Mouse (Mus musculus) forebrain, postnatal 0 days (tissue): ENCODE measurements around the gene Zmym4. TPM values are rescaled to one million over a fixed set of nuclear protein-coding genes. Genes with fewer than 3 reads are reported as not detected.
"Not testable (repeated sequence)": the region's sequence is repeated elsewhere in the genome, so short reads cannot be mapped to it uniquely, and the experiment has no call there.

Experiments
- ATAC-seq: fragments of 200-750 bp; cut with Nextera tagmentation; 2 replicates; pipeline ENCODE4 v1.8.0; 2017; ENCODE audit warnings: mild to moderate bottlenecking, moderate library complexity
- DNase-seq: peaks from one replicate; pipeline ENCODE4 v3.0.0-alpha.2; 2015
- H3K27ac ChIP-seq: fragments of 300-500 bp; sonication (generic); 2 replicates; pipeline ENCODE4 v1.5.1; 2014; ENCODE audit warnings: low read depth, mild to moderate bottlenecking, antibody characterized with exemption, low read length, moderate library complexity, mixed read lengths
- H3K27me3 ChIP-seq: fragments of 300-500 bp; sonication (generic); 2 replicates; pipeline ENCODE4 v1.6.1; 2014; ENCODE audit warnings: mild to moderate bottlenecking, low read length, mixed read lengths; ENCODE audit not compliant: insufficient read depth
- H3K36me3 ChIP-seq: fragments of 300-500 bp; sonication (generic); 2 replicates; pipeline ENCODE4 v1.6.1; 2014; ENCODE audit warnings: mild to moderate bottlenecking, moderate library complexity; ENCODE audit not compliant: insufficient read depth
- H3K4me1 ChIP-seq: fragments of 300-500 bp; sonication (generic); 2 replicates; pipeline ENCODE4 v1.6.1; 2014; ENCODE audit warnings: antibody characterized with exemption; ENCODE audit not compliant: insufficient read depth
- H3K4me2 ChIP-seq: fragments of 300-500 bp; sonication (generic); 2 replicates; pipeline ENCODE4 v1.6.1; 2014; ENCODE audit warnings: low read depth, mild to moderate bottlenecking, moderate library complexity
- H3K4me3 ChIP-seq: fragments of 300-500 bp; sonication (generic); 2 replicates; pipeline ENCODE4 v1.5.1; 2014; ENCODE audit warnings: low read depth, low read length, mixed read lengths
- H3K9ac ChIP-seq: fragments of 300-500 bp; sonication (generic); 2 replicates; pipeline ENCODE4 v1.6.1; 2014; ENCODE audit warnings: mild to moderate bottlenecking
- H3K9me3 ChIP-seq: fragments of 300-500 bp; sonication (generic); 2 replicates; pipeline ENCODE4 v1.6.1; 2016; ENCODE audit warnings: low read length
- CTCF ChIP-seq: sonication (generic); IDR thresholded peaks from 2 replicates; pipeline ENCODE4 v1.5.1; 2016; ENCODE audit warnings: antibody characterized with exemption, control low read depth, low read depth
- WGBS: fragments of 180-500 bp; shearing (Covaris S2); extraction: QIAGEN DNeasy Blood & Tissue Kit; methylation state at CpG from one replicate; pipeline ENCODE4 v1.1.7; 2014; 5-methylcytosine and 5-hydroxymethylcytosine counted together
- polyA plus RNA-seq: library from polyadenylated mRNA; unstranded; fragments of >200 nt; fragmentation: Nextera tagmentation; extraction: Ambion mirVana; gene quantifications from 2 replicates; pipeline ENCODE4 v1.2.1, GENCODE M21; 2015
- total RNA-seq: library from RNA; depleted of rRNA; stranded (reverse); fragments of >200 nt; gene quantifications from 2 replicates; pipeline ENCODE4 v1.2.3, GENCODE M21; 2014

The Zmym4 gene
- total and polyA plus RNA-seq, 2 experiments from 2014 or later: 17.3 to 68.7 TPM

- Histone ChIP-seq H3K9me3 (no peaks in the 10 kb centered on the region), H3K27me3 (no peaks in the 10 kb centered on the region), H3K4me2 (no peak overlapping the region), H3K4me3 (no peak overlapping the region), H3K27ac (no peak overlapping the region), H3K4me1 (no peaks in the 10 kb centered on the region), H3K9ac (no peak overlapping the region), H3K36me3 (no peaks in the 10 kb centered on the region)
- peak; percentile 23; the same call in 1 of the 2 replicates for TF ChIP-seq CTCF
- DNase-seq (no peak), ATAC-seq (no peak)
- 66% methylated on average over 5 of the region's 5 CpGs for WGBS
Measured at GRCm38 (mm10) chr4:126992356-126992755, 24.4 kb upstream of the Zmym4 start.

GRCm38 (mm10) chr4:126990553-126990952, 22.6 kb upstream of the Zmym4 start:
- Histone ChIP-seq H3K27me3 (no peaks in the 10 kb centered on the region), H3K27ac (no peak overlapping the region), H3K9me3 (no peaks in the 10 kb centered on the region), H3K4me1 (no peaks in the 10 kb centered on the region), H3K9ac (no peak overlapping the region), H3K4me3 (no peak overlapping the region), H3K36me3 (no peaks in the 10 kb centered on the region), H3K4me2 (no peak overlapping the region)
- DNase-seq (no peak), ATAC-seq (no peak)
- TF ChIP-seq CTCF: no peak

GRCm38 (mm10) chr4:126988503-126988902, 20.6 kb upstream of the Zmym4 start:
- ATAC-seq (no peak), DNase-seq (no peak)
- Histone ChIP-seq H3K9me3 (no peaks in the 10 kb centered on the region), H3K4me3 (no peak overlapping the region), H3K36me3 (no peaks in the 10 kb centered on the region), H3K4me1 (no peaks in the 10 kb centered on the region), H3K9ac (no peak overlapping the region), H3K27ac (no peak overlapping the region), H3K27me3 (no peaks in the 10 kb centered on the region), H3K4me2 (no peak overlapping the region)
- no peak for TF ChIP-seq CTCF
- 83% methylated on average over 4 of the region's 4 CpGs for WGBS

- Histone ChIP-seq H3K27ac (no peak overlapping the region), H3K27me3 (no peaks in the 10 kb centered on the region), H3K9me3 (no peaks in the 10 kb centered on the region), H3K4me3 (no peak overlapping the region), H3K4me1 (no peaks in the 10 kb centered on the region), H3K4me2 (no peak overlapping the region), H3K36me3 (no peaks in the 10 kb centered on the region), H3K9ac (no peak overlapping the region)
- WGBS: 86% methylated on average over 5 of the region's 5 CpGs
- DNase-seq (no peak), ATAC-seq (no peak)
- no peak for TF ChIP-seq CTCF
Measured at GRCm38 (mm10) chr4:126986768-126987167, 18.8 kb upstream of the Zmym4 start.

GRCm38 (mm10) chr4:126983736-126984525, 16.0 kb upstream of the Zmym4 start:
- H3K27ac ChIP-seq, H3K36me3 ChIP-seq, H3K27me3 ChIP-seq, ATAC-seq, DNase-seq, H3K4me3 ChIP-seq, H3K9ac ChIP-seq, H3K4me1 ChIP-seq, H3K4me2 ChIP-seq, H3K9me3 ChIP-seq: not testable (repeated sequence)
- WGBS: 85% methylated on average over 11 of the region's 13 CpGs

- Histone ChIP-seq H3K4me3 (no peak overlapping the region), H3K4me2 (no peak overlapping the region), H3K27ac (no peak overlapping the region), H3K36me3 (no peaks in the 10 kb centered on the region), H3K9ac (no peak overlapping the region), H3K4me1 (no peaks in the 10 kb centered on the region), H3K9me3 (no peaks in the 10 kb centered on the region), H3K27me3 (no peaks in the 10 kb centered on the region)
- no peak for TF ChIP-seq CTCF
- no peak for ATAC-seq
- WGBS: 73% methylated on average over 3 of the region's 3 CpGs
- DNase-seq: no peak
Measured at GRCm38 (mm10) chr4:126983321-126983720, 15.4 kb upstream of the Zmym4 start.

- Histone ChIP-seq H3K9me3 (no peaks in the 10 kb centered on the region), H3K27ac (no peak overlapping the region), H3K27me3 (no peaks in the 10 kb centered on the region), H3K4me2 (no peak overlapping the region), H3K4me3 (no peak overlapping the region), H3K4me1 (no peaks in the 10 kb centered on the region), H3K36me3 (no peaks in the 10 kb centered on the region), H3K9ac (no peak overlapping the region)
- WGBS: 84% methylated on average over 3 of the region's 3 CpGs
- ATAC-seq (no peak), DNase-seq (no peak)
- TF ChIP-seq CTCF: peak; percentile 24; the same call in 1 of the 2 replicates
Measured at GRCm38 (mm10) chr4:126978706-126979105, 10.8 kb upstream of the Zmym4 start.
